Mouse (Mus musculus) limb, embryonic 11.5 days (tissue): ENCODE data around the gene Atic. TPM values are rescaled to one million over a fixed set of nuclear protein-coding genes. Genes with fewer than 3 reads are reported as not detected.

Experiments
- ATAC-seq: fragments of 200-750 bp; cut with Nextera tagmentation; 2 replicates; pipeline ENCODE4 v1.8.0; 2017; ENCODE audit warnings: low read depth; ENCODE audit not compliant: insufficient number of reproducible peaks, low FRiP score, low TSS enrichment
- DNase-seq: peaks from one replicate; pipeline ENCODE4 v3.0.0-alpha.2; 2015; ENCODE audit warnings: low spot score
- H3K27ac ChIP-seq: fragments of 300-500 bp; sonication (generic); replicated peaks from 2 replicates; pipeline ENCODE4 v1.5.1; 2014; ENCODE audit warnings: low read depth, mild to moderate bottlenecking, low read length
- H3K27me3 ChIP-seq: fragments of 300-500 bp; sonication (generic); 2 replicates; pipeline ENCODE4 v1.6.1; 2014; ENCODE audit warnings: mild to moderate bottlenecking, low read length, mixed read lengths; ENCODE audit not compliant: control insufficient read depth, insufficient read depth
- H3K36me3 ChIP-seq: fragments of 300-500 bp; sonication (generic); 2 replicates; pipeline ENCODE4 v1.6.1; 2014; ENCODE audit warnings: mild to moderate bottlenecking, low read length, moderate library complexity, mixed read lengths; ENCODE audit not compliant: control insufficient read depth, insufficient read depth
- H3K4me1 ChIP-seq: fragments of 300-500 bp; sonication (generic); 2 replicates; pipeline ENCODE4 v1.6.1; 2014; ENCODE audit warnings: low read length, mixed read lengths; ENCODE audit not compliant: control insufficient read depth, insufficient read depth
- H3K4me2 ChIP-seq: fragments of 300-500 bp; sonication (generic); 2 replicates; pipeline ENCODE4 v1.6.1; 2014; ENCODE audit warnings: low read depth, mild to moderate bottlenecking, moderate library complexity; ENCODE audit not compliant: severe bottlenecking
- H3K4me3 ChIP-seq: fragments of 300-500 bp; sonication (generic); 2 replicates; pipeline ENCODE4 v1.5.1; 2014; ENCODE audit warnings: low read depth, low read length
- H3K9ac ChIP-seq: fragments of 300-500 bp; sonication (generic); 2 replicates; pipeline ENCODE4 v1.6.1; 2014; ENCODE audit warnings: mild to moderate bottlenecking, low read length
- H3K9me3 ChIP-seq: fragments of 300-500 bp; sonication (generic); 2 replicates; pipeline ENCODE4 v1.6.1; 2016; ENCODE audit warnings: low read length; ENCODE audit not compliant: control insufficient read depth
- WGBS: fragments of 180-500 bp; shearing (Covaris S2); extraction: QIAGEN DNeasy Blood & Tissue Kit; methylation state at CpG from one replicate; pipeline ENCODE4 v1.1.7; 2014; 5-methylcytosine and 5-hydroxymethylcytosine counted together
- polyA plus RNA-seq: library from polyadenylated mRNA; unstranded; fragments of >200 nt; fragmentation: Nextera tagmentation; extraction: Ambion mirVana; gene quantifications from 2 replicates; pipeline ENCODE4 v1.2.1, GENCODE M21; 2014

Gene Atic
- polyA plus RNA-seq, 1 experiment from 2014 or later: 61.9 TPM

- Histone ChIP-seq H3K4me3 (no peak overlapping the region), H3K36me3 (peaks cover 34% of the 10 kb centered on the region), H3K9me3 (no peaks in the 10 kb centered on the region), H3K9ac (no peak overlapping the region), H3K27ac (no peak overlapping the region), H3K27me3 (no peaks in the 10 kb centered on the region), H3K4me2 (no peak overlapping the region), H3K4me1 (no peaks in the 10 kb centered on the region)
- WGBS: 94% methylated on average over 8 of the region's 8 CpGs
- DNase-seq: no peak
- ATAC-seq: no peak
Observed at GRCm38 (mm10) chr1:71606600-71607325, 49.8 kb downstream of the Atic start.

- no peak for DNase-seq
- Histone ChIP-seq H3K4me1 (no peaks in the 10 kb centered on the region), H3K27me3 (no peaks in the 10 kb centered on the region), H3K9me3 (no peaks in the 10 kb centered on the region), H3K9ac (no peak overlapping the region), H3K4me2 (no peak overlapping the region), H3K36me3 (peaks cover 37% of the 10 kb centered on the region), H3K27ac (no peak overlapping the region), H3K4me3 (no peak overlapping the region)
- ATAC-seq: no peak
- WGBS: 96% methylated on average over 37 of the region's 37 CpGs
Observed at GRCm38 (mm10) chr1:71609057-71609775, 52.3 kb downstream of the Atic start.

GRCm38 (mm10) chr1:71609916-71610315, 53.0 kb downstream of the Atic start:
- 89% methylated on average over 5 of the region's 5 CpGs for WGBS
- H3K36me3 ChIP-seq: peaks cover 38% of the 10 kb centered on the region

GRCm38 (mm10) chr1:71612256-71612655, 55.3 kb downstream of the Atic start:
- Histone ChIP-seq H3K9me3 (no peaks in the 10 kb centered on the region), H3K4me1 (no peaks in the 10 kb centered on the region), H3K9ac (no peak overlapping the region), H3K27ac (no peak overlapping the region), H3K4me3 (no peak overlapping the region), H3K4me2 (no peak overlapping the region), H3K36me3 (peaks cover 34% of the 10 kb centered on the region), H3K27me3 (no peaks in the 10 kb centered on the region)
- ATAC-seq (no peak), DNase-seq (no peak)
- WGBS: 95% methylated on average over 21 of the region's 21 CpGs

More at GRCm38 (mm10) chr1:71609916-71610315, 53.0 kb downstream of the Atic start:
- H3K27me3 ChIP-seq: no peaks in the 10 kb centered on the region
- H3K9me3 ChIP-seq: no peaks in the 10 kb centered on the region
- H3K4me2 ChIP-seq: no peak overlapping the region
- H3K9ac ChIP-seq: no peak overlapping the region
- no peak for DNase-seq
- H3K4me3 ChIP-seq: no peak overlapping the region
- no peak for ATAC-seq
- H3K4me1 ChIP-seq: no peaks in the 10 kb centered on the region
- H3K27ac ChIP-seq: no peak overlapping the region

GRCm38 (mm10) chr1:71614545-71615246, 57.7 kb downstream of the Atic start:
- no peaks in the 10 kb centered on the region for H3K27me3 ChIP-seq
- H3K9ac ChIP-seq: no peak overlapping the region
- WGBS: 95% methylated on average over 8 of the region's 8 CpGs
- H3K4me3 ChIP-seq: no peak overlapping the region
- no peak for DNase-seq
- no peak overlapping the region for H3K4me2 ChIP-seq
- no peaks in the 10 kb centered on the region for H3K4me1 ChIP-seq
- no peak for ATAC-seq
- no peak overlapping the region for H3K27ac ChIP-seq
- no peaks in the 10 kb centered on the region for H3K9me3 ChIP-seq
- H3K36me3 ChIP-seq: peaks cover 31% of the 10 kb centered on the region

GRCm38 (mm10) chr1:71621526-71621925, 64.6 kb downstream of the Atic start:
- no peaks in the 10 kb centered on the region for H3K27me3 ChIP-seq
- H3K9ac ChIP-seq: no peak overlapping the region
- no peaks in the 10 kb centered on the region for H3K9me3 ChIP-seq
- H3K27ac ChIP-seq: no peak overlapping the region
- H3K4me2 ChIP-seq: no peak overlapping the region
- 97% methylated on average over 2 of the region's 2 CpGs for WGBS
- no peak overlapping the region for H3K4me3 ChIP-seq
- H3K36me3 ChIP-seq: peaks cover 30% of the 10 kb centered on the region
- no peak for ATAC-seq
- no peaks in the 10 kb centered on the region for H3K4me1 ChIP-seq
- DNase-seq: no peak

GRCm38 (mm10) chr1:71623625-71624024, 66.7 kb downstream of the Atic start:
- H3K27ac ChIP-seq: no peak overlapping the region
- no peak overlapping the region for H3K4me2 ChIP-seq
- WGBS: 91% methylated on average over 6 of the region's 6 CpGs
- ATAC-seq (no peak), DNase-seq (no peak)
- no peaks in the 10 kb centered on the region for H3K4me1 ChIP-seq
- no peaks in the 10 kb centered on the region for H3K27me3 ChIP-seq
- H3K36me3 ChIP-seq: peaks cover 40% of the 10 kb centered on the region
- no peak overlapping the region for H3K9ac ChIP-seq
- H3K9me3 ChIP-seq: no peaks in the 10 kb centered on the region
- no peak overlapping the region for H3K4me3 ChIP-seq
